Mouse (Mus musculus): Measurements from ENCODE around the gene Mrpl44. TPM values are rescaled to one million over a fixed set of nuclear protein-coding genes. Genes with fewer than 3 reads are reported as not detected.

The Mrpl44 gene
- total RNA-seq (2021): 10 to 100 TPM; 40.7 to 58.3 TPM
- polyA plus RNA-seq (2012; rRNA removed): 14.1 and 20.7 TPM in 2 replicates
- long read RNA-seq, transcript Mrpl44-201 (4 exons, 1,424 nt): major isoform, 43 of 48 reads
- long read RNA-seq, partial matches to known transcripts: 4 of 48 reads
- long read RNA-seq, other reads (novel, unspliced or antisense): 1 of 48 reads

- peak; percentile 98 for DNase-seq
Observed at GRCm38 (mm10) chr1:79775927-79776458, at the start of gene Mrpl44, which contains the start of gene Wdfy1. TSS of gene Mrpl44 (plus strand) at chr1:79776018. TSS of gene Wdfy1 (minus strand) at chr1:79776143.

GRCm38 (mm10) chr1:79734794-79735193 is 41.0 kb upstream of the Mrpl44 start:
- no peak for DNase-seq

- DNase-seq: no peak
Observed at GRCm38 (mm10) chr1:79736408-79736807, 39.4 kb upstream of the Mrpl44 start.

GRCm38 (mm10) chr1:79739726-79740125 is 36.1 kb upstream of the Mrpl44 start:
- peak; percentile 36 for DNase-seq

GRCm38 (mm10) chr1:79741002-79741401 is 34.8 kb upstream of the Mrpl44 start:
- peak; percentile 28 for DNase-seq

GRCm38 (mm10) chr1:79742949-79743348 is 32.9 kb upstream of the Mrpl44 start:
- DNase-seq: no peak

GRCm38 (mm10) chr1:79743385-79743784 is 32.4 kb upstream of the Mrpl44 start:
- DNase-seq: no peak

- peak; percentile 59 for DNase-seq
Observed at GRCm38 (mm10) chr1:79746056-79746455, 29.8 kb upstream of the Mrpl44 start.

- no peak for DNase-seq
Observed at GRCm38 (mm10) chr1:79751186-79751585, 24.6 kb upstream of the Mrpl44 start.

- peak; percentile 36 for DNase-seq
Observed at GRCm38 (mm10) chr1:79752015-79752695, 23.7 kb upstream of the Mrpl44 start.

GRCm38 (mm10) chr1:79752714-79753340 is 23.0 kb upstream of the Mrpl44 start:
- no peak for DNase-seq

- DNase-seq: peak; percentile 56
Observed at GRCm38 (mm10) chr1:79753456-79753855, 22.4 kb upstream of the Mrpl44 start.

GRCm38 (mm10) chr1:79754936-79755335 is 20.9 kb upstream of the Mrpl44 start:
- no peak for DNase-seq

GRCm38 (mm10) chr1:79755376-79755775 is 20.4 kb upstream of the Mrpl44 start:
- peak; percentile 67 for DNase-seq

GRCm38 (mm10) chr1:79756417-79756816 is 19.4 kb upstream of the Mrpl44 start:
- DNase-seq: peak; percentile 48

- DNase-seq: peak; percentile 55
Observed at GRCm38 (mm10) chr1:79757161-79757560, 18.7 kb upstream of the Mrpl44 start.

GRCm38 (mm10) chr1:79757597-79757996 is 18.2 kb upstream of the Mrpl44 start:
- no peak for DNase-seq

GRCm38 (mm10) chr1:79759006-79759405 is 16.8 kb upstream of the Mrpl44 start:
- DNase-seq: no peak

- no peak for DNase-seq
Observed at GRCm38 (mm10) chr1:79759436-79759972, 16.3 kb upstream of the Mrpl44 start.

- DNase-seq: peak; percentile 50
Observed at GRCm38 (mm10) chr1:79760656-79761055, 15.2 kb upstream of the Mrpl44 start.

- peak; percentile 89 for DNase-seq
Observed at GRCm38 (mm10) chr1:79761106-79761916, 14.5 kb upstream of the Mrpl44 start.

GRCm38 (mm10) chr1:79761917-79762271 is 13.9 kb upstream of the Mrpl44 start:
- no peak for DNase-seq

Data from adrenal gland, adult 2 months (tissue).